Comparison of ENCODE assay signal across 8 mouse cellular contexts in the genomic region with DNA sequence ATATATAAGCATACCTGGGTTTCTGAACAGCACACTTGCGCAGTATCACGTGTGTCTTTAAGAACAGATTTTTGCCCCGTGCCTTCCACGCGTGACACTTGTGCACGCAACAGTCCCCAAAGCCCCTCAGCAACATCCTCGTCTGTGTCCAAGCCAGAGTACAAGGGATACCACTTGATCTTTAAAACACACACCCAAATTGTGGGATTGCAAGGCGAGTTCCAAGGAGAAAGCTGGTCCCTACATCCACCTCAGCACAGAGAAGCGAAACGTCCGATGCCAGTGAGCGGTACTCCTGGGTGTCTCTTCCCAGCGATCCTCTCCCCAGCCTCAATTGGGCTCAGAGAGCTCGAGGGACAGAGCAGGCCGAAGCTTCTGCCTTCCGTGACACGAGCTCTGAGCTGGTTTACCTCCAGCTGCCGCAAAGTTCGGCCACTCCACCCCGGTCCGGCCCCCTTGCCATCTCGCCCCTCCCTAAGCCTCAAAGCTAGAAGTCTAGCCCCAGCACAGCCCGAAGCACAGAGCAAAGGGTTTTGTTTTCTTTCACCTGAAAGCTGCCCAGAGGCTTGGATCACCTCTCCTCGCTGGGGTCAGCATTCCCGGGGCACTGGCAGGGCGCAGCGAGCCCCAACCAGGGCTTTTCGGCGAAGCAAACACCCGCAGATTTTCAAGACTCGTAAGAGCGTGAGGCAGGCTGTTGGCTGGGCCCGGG. TPM values are rescaled to one million over a fixed set of nuclear protein-coding genes. Genes with fewer than 3 reads are reported as not detected.
DNase-seq lines count a peak whose midpoint lies in the region; ATAC-seq and TF ChIP-seq lines count a peak whose summit lies in the region.

No protein-coding gene starts in this region.

- peaks cover 6% of the 10 kb centered on the region; the same call in 1 of the 2 replicates for H3K4me1 ChIP-seq in lung, embryonic 14.5 days (ENCODE audit: insufficient read depth)
- H3K4me1 ChIP-seq in forebrain, embryonic 10.5 days: peaks cover 44% of the 10 kb centered on the region
- H3K4me1 ChIP-seq in limb, embryonic 13.5 days: peaks cover 40% of the 10 kb centered on the region
- peaks cover 22% of the 10 kb centered on the region for H3K4me1 ChIP-seq in small intestine, adult 2 months (ENCODE audit: control insufficient read depth, insufficient read depth, insufficient read length, low read length)

- H3K4me2 ChIP-seq in lung, embryonic 14.5 days: peak overlapping the region; percentile 78
- peak overlapping the region; percentile 91 for H3K4me2 ChIP-seq in limb, embryonic 13.5 days (replicated peaks)

- ATAC-seq in lung, embryonic 14.5 days (ENCODE audit: insufficient read depth): no peak
- no peak for ATAC-seq in limb, embryonic 13.5 days (ENCODE audit: low FRiP score, low read depth)

- TF ChIP-seq CTCF in lung, embryonic 14.5 days (IDR thresholded peaks at IDR 0.05; ENCODE audit: low read depth): no peak
- no peak for TF ChIP-seq CTCF in small intestine, adult 2 months (IDR thresholded peaks at IDR 0.05; ENCODE audit: extremely low read depth, insufficient read length, insufficient replicate concordance, low read depth, low read length)

- DNase-seq in lung, embryonic 14.5 days: no peak
- DNase-seq in lung, adult 18-20 months: no peak
- peak; percentile 62 for DNase-seq in forebrain, embryonic 10.5 days (ENCODE audit: extremely low spot score, low spot score)
- DNase-seq in urinary bladder, postnatal 10 days (ENCODE audit: low spot score): no peak
- no peak for DNase-seq in left cerebral cortex, adult 18-20 months (ENCODE audit: low spot score in 2 of 2)
- no peak for DNase-seq in urinary bladder, adult 2 months (ENCODE audit: low spot score)

- TF ChIP-seq POLR2A in small intestine, adult 2 months (IDR thresholded peaks at IDR 0.05; ENCODE audit: low read depth, low read length): no peak

- H3K4me3 ChIP-seq in lung, embryonic 14.5 days (ENCODE audit: low read depth, low read length): peak overlapping the region; percentile 43
- H3K4me3 ChIP-seq in forebrain, embryonic 10.5 days: peak overlapping the region; percentile 62
- peak overlapping the region; percentile 49 for H3K4me3 ChIP-seq in limb, embryonic 13.5 days
- peak overlapping the region; percentile 49; the same call in 1 of the 2 replicates for H3K4me3 ChIP-seq in small intestine, adult 2 months (ENCODE audit: low read depth, low read length)

- WGBS in lung, embryonic 14.5 days: 2% methylated on average over 33 of the region's 33 CpGs
- 1% methylated on average over 33 of the region's 33 CpGs for WGBS in forebrain, embryonic 10.5 days
- 1% methylated on average over 33 of the region's 33 CpGs for WGBS in limb, embryonic 13.5 days
- 3% methylated on average over 33 of the region's 33 CpGs for WGBS in small intestine, adult 2 months

- no peaks in the 10 kb centered on the region for H3K36me3 ChIP-seq in lung, embryonic 14.5 days (ENCODE audit: insufficient read depth)
- H3K36me3 ChIP-seq in forebrain, embryonic 10.5 days (replicated peaks): no peaks in the 10 kb centered on the region
- H3K36me3 ChIP-seq in limb, embryonic 13.5 days: no peaks in the 10 kb centered on the region
- no peaks in the 10 kb centered on the region for H3K36me3 ChIP-seq in small intestine, adult 2 months (ENCODE audit: control insufficient read depth, insufficient read depth, low read length)

- no peak overlapping the region for H3K9ac ChIP-seq in lung, embryonic 14.5 days
- peak overlapping the region; percentile 66 for H3K9ac ChIP-seq in limb, embryonic 13.5 days

- peaks cover 97% of the 10 kb centered on the region for H3K27me3 ChIP-seq in lung, embryonic 14.5 days (ENCODE audit: insufficient read depth, low read length)
- H3K27me3 ChIP-seq in forebrain, embryonic 10.5 days (ENCODE audit: poor library complexity, severe bottlenecking): peaks cover 98% of the 10 kb centered on the region
- peaks cover 97% of the 10 kb centered on the region for H3K27me3 ChIP-seq in limb, embryonic 13.5 days
- peaks cover 85% of the 10 kb centered on the region for H3K27me3 ChIP-seq in small intestine, adult 2 months (ENCODE audit: control insufficient read depth, insufficient read depth, low read length)

- H3K27ac ChIP-seq in lung, embryonic 14.5 days (ENCODE audit: low read depth): no peak overlapping the region
- peak overlapping the region; percentile 72 for H3K27ac ChIP-seq in forebrain, embryonic 10.5 days
- no peak overlapping the region for H3K27ac ChIP-seq in limb, embryonic 13.5 days
- no peak overlapping the region for H3K27ac ChIP-seq in small intestine, adult 2 months (ENCODE audit: insufficient read depth, low read depth, low read length)

- H3K9me3 ChIP-seq in lung, embryonic 14.5 days (ENCODE audit: low read depth, low read length): no peaks in the 10 kb centered on the region
- H3K9me3 ChIP-seq in forebrain, embryonic 10.5 days: no peaks in the 10 kb centered on the region
- no peaks in the 10 kb centered on the region for H3K9me3 ChIP-seq in limb, embryonic 13.5 days

RNA-seq across cellular contexts. Expression of a gene that starts 0.5 kb away (rescaled TPM):
- polyA plus RNA-seq in lung, embryonic 14.5 days (2014; fragmentation: Nextera tagmentation; extraction: Ambion mirVana): 0.07 TPM in 1 of 2 replicates, not detected in the other
- 0.98 and 1.1 TPM in 2 replicates for polyA plus RNA-seq in forebrain, embryonic 10.5 days (2016; fragmentation: Nextera tagmentation; extraction: Ambion mirVana)
- not detected in 2 replicates for polyA plus RNA-seq in limb, embryonic 13.5 days (2015; fragmentation: Nextera tagmentation; extraction: Ambion mirVana)
- polyA plus RNA-seq in small intestine, adult 2 months (2012; rRNA removed): 0.08 TPM in 1 of 2 replicates, not detected in the other
- under 1 TPM; 0.82 to 0.95 TPM for total RNA-seq in left cerebral cortex, adult 18-20 months (2021)
- not detected in 2 replicates for polyA plus RNA-seq in urinary bladder, adult 2 months (2012; rRNA removed)

RNA-seq across cellular contexts. Expression of a gene that starts 31.6 kb away (rescaled TPM):
- 45.1 and 47.7 TPM in 2 replicates for polyA plus RNA-seq in lung, embryonic 14.5 days (2014; fragmentation: Nextera tagmentation; extraction: Ambion mirVana)
- polyA plus RNA-seq in forebrain, embryonic 10.5 days (2016; fragmentation: Nextera tagmentation; extraction: Ambion mirVana): 69.0 and 71.3 TPM in 2 replicates
- polyA plus RNA-seq in limb, embryonic 13.5 days (2015; fragmentation: Nextera tagmentation; extraction: Ambion mirVana): 44.2 and 44.4 TPM in 2 replicates
- 0.85 and 1.2 TPM in 2 replicates for polyA plus RNA-seq in small intestine, adult 2 months (2012; rRNA removed)
- 10 to 100 TPM; 34.3 to 41.1 TPM for total RNA-seq in left cerebral cortex, adult 18-20 months (2021)
- polyA plus RNA-seq in urinary bladder, adult 2 months (2012; rRNA removed): 12.8 and 15.8 TPM in 2 replicates

RNA-seq across cellular contexts. Expression of a gene that starts 51.6 kb away (rescaled TPM):
- polyA plus RNA-seq in lung, embryonic 14.5 days (2014; fragmentation: Nextera tagmentation; extraction: Ambion mirVana): not detected in 2 replicates
- polyA plus RNA-seq in forebrain, embryonic 10.5 days (2016; fragmentation: Nextera tagmentation; extraction: Ambion mirVana): not detected in 2 replicates
- not detected in 2 replicates for polyA plus RNA-seq in limb, embryonic 13.5 days (2015; fragmentation: Nextera tagmentation; extraction: Ambion mirVana)
- not detected in 2 replicates for polyA plus RNA-seq in small intestine, adult 2 months (2012; rRNA removed)
- total RNA-seq in left cerebral cortex, adult 18-20 months (2021): not detected
- polyA plus RNA-seq in urinary bladder, adult 2 months (2012; rRNA removed): not detected in 2 replicates
